Mouse (Mus musculus) G1E (cell line): ENCODE results near the gene Rchy1.

Source experiments
- CTCF ChIP-seq: IDR thresholded peaks from 2 replicates; pipeline ENCODE4 v1.5.1; 2012; ENCODE audit warnings: low read depth, low read length, inconsistent platforms, mixed read lengths
- GATA1 ChIP-seq: IDR thresholded peaks from 2 replicates; pipeline ENCODE4 v1.6.1; 2012; ENCODE audit warnings: borderline replicate concordance, low read length, inconsistent platforms, mixed read lengths
- GATA2 ChIP-seq: IDR thresholded peaks from 2 replicates; pipeline ENCODE4 v1.6.1; 2012; ENCODE audit warnings: low read depth, low read length, inconsistent platforms, borderline replicate concordance
- TAL1 ChIP-seq: conservative IDR thresholded peaks from 2 replicates; pipeline ENCODE4 v1.6.1; 2012; ENCODE audit warnings: low read depth, low read length, inconsistent platforms, mixed read lengths

DNA sequence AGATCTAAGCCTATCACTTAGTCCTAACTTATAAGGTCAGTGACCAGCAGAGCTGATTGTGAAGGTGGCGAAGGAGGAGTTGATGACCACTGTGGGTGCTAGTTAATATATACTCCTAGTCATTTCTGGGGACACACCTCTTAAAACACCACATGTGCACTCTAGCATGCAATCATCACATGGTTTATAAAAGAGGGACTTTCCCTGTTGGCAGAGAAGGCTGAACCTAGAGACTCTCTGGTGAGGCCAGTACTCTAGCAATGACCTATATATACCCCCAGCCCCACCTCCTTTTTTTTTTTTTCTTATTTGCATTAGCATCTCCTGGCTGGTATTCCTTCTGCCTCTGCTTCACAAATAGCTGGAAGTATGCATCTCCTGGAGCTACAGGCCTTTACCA is 1.5 kb downstream of the Rchy1 start:
- TF ChIP-seq CTCF (no peak), GATA1 (no peak), GATA2 (no peak), TAL1 (no peak)
